Mouse (Mus musculus): ENCODE results near the gene Sbds.

Sbds gene

DNA sequence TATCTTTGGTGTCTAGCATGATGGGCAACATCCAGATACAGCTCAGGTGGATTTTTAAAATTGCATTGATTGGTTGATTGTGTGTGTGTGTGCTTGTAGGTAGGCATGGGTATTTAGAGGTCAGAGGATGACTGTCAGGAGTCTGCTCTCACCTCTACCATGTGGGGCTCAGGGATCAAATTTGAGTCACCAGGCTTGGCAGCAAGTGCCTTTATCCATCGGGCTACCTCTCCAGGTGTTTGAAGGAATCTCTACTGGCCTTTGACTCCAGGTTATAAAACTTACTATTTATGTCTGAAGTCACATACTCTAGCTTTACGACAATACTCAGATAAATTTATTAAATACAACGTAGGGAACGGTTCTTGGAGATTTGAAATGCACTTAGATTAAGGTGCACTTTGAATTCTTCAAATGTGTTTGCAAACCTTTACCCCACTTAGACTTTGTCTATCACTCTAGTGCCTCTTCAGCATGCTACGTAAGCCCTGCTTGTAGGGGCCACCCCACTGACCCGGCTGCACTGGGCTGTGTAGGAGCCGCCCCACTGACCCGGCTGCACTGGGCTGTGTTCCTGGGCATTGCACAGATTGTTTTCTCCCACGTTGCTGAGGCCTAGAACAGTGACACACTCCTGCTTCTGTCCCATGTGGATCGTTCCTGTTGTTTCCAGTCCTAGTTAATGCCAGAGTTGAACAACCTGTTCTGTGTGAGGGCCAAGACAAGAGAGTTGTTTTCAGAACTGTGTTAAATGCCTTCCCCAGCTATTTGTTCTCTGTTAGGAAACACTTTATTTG is 54.9 kb downstream of the Sbds start:
- DNase-seq (ENCODE audit: low read depth, low spot score), result no peak

DNA sequence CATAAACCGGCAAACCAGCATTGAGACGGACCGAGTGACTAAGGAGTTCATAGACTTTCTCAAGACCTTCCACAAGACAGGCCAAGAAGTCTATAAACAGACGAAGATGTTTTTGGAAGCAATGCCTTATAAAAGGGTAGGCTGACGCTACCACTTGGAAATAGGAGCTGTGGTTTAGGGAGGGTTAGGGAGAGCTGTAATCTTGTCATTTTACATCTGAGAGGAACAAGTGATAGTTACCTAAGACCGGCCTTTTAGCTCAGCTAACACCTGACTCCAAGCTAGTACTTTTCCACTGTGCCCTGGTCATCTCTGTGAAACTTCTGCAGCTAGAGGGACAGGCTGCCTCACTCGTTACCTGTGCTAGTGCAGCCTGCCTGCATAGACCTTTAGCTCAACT is 57.3 kb downstream of the Sbds start:
- DNase-seq (ENCODE audit: low read depth, low spot score), result no peak

DNA sequence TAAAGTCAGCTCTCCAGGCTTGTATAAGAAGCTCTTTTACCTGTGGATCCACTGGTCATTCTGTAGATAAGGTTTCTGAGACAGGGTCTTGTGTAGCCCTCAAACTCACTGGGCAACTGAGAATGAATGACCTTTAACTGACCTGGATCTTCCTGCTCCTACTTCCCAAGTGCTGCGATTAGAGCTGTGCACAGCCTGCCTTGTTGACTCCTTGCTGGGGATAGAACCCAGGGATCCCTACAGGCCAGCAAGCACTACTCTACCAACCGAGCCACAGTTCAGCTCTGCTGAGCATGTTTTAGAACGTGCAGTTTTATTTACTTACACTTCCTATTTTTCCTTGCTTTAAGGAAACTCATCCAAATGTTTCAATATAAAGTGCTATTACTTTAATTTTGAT is 57.9 kb downstream of the Sbds start:
- no peak for DNase-seq (ENCODE audit: low read depth, low spot score)

DNA sequence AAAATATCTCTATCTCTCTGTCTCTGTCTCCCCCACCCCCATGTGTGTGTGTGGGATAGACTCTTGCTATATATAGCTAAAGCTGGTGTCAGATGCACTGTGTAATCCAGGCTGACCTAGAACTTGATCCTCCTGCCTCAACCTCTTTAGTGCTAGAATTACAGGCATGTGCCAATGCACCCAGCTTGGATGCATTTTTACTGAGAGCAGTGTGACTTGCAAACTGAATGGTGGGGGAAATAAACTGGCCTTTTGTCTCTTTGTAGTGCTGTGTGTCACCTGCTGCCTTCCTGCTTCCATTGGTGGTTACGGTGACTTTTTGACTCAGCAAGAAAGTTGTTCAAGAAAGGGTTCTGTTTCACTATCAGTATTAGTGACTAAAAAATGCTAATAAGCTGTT is 59.0 kb downstream of the Sbds start:
- DNase-seq (ENCODE audit: low read depth, low spot score), result no peak
